Mouse (Mus musculus) kidney, adult 2 months (tissue): ENCODE data around the gene Akr1c12. TPM values are rescaled to one million over a fixed set of nuclear protein-coding genes. Genes with fewer than 3 reads are reported as not detected.
A peak's percentile ranks its signal among the peaks of the same experiment; 100 is the strongest.

Source experiments
- DNase-seq: peaks from one replicate; pipeline ENCODE4 v3.0.0; 2021
- H3K27ac ChIP-seq: fragments of 200-500 bp; 2 replicates; pipeline ENCODE4 v1.5.1; 2012; ENCODE audit warnings: low read depth, low read length, control low read depth, inconsistent platforms; ENCODE audit not compliant: insufficient read depth
- H3K27me3 ChIP-seq: fragments of 200-500 bp; replicated peaks from 2 replicates; pipeline ENCODE4 v1.6.1; 2012; ENCODE audit warnings: mild to moderate bottlenecking, moderate library complexity, low read length, inconsistent platforms; ENCODE audit not compliant: control insufficient read depth, insufficient read depth
- H3K36me3 ChIP-seq: fragments of 200-500 bp; 2 replicates; pipeline ENCODE4 v1.6.1; 2012; ENCODE audit warnings: mild to moderate bottlenecking, moderate library complexity, low read length, inconsistent platforms; ENCODE audit not compliant: control insufficient read depth, insufficient read depth
- H3K4me1 ChIP-seq: fragments of 200-500 bp; 2 replicates; pipeline ENCODE4 v1.6.1; 2011; ENCODE audit warnings: low read length; ENCODE audit not compliant: control insufficient read depth, insufficient read depth
- H3K4me3 ChIP-seq: fragments of 200-500 bp; 2 replicates; pipeline ENCODE4 v1.5.1; 2011; ENCODE audit warnings: mild to moderate bottlenecking, low read depth, low read length, control low read depth; ENCODE audit not compliant: insufficient read depth
- CTCF ChIP-seq: fragments of 200-500 bp; conservative IDR thresholded peaks from 2 replicates; pipeline ENCODE4 v1.5.1; 2011; ENCODE audit warnings: low read depth, mild to moderate bottlenecking, control low read depth, low read length, moderate library complexity, mixed read lengths; ENCODE audit not compliant: insufficient read depth, insufficient read length
- POLR2A ChIP-seq: fragments of 200-500 bp; IDR thresholded peaks from one replicate; pipeline ENCODE4 v1.6.1; 2011; ENCODE audit warnings: low read depth, low read length, control low read depth
- WGBS: fragments of 180-500 bp; shearing (Covaris S2); methylation state at CpG from one replicate; pipeline ENCODE4 v1.1.7; 2018; 5-methylcytosine and 5-hydroxymethylcytosine counted together
- polyA plus RNA-seq: library from polyadenylated mRNA; depleted of rRNA; stranded (reverse); fragments of >200 nt; gene quantifications from 2 replicates; pipeline ENCODE4 v1.2.3, GENCODE M21; 2012; rRNA removed

Akr1c12 gene
- polyA plus RNA-seq, 1 experiment: 4.6 TPM

GRCm38 (mm10) chr13:4244861-4245559, 34.2 kb downstream of the Akr1c12 start:
- Histone ChIP-seq H3K27me3 (no peaks in the 10 kb centered on the region), H3K27ac (no peak overlapping the region), H3K4me3 (no peak overlapping the region; the same call in 1 of the 2 replicates), H3K4me1 (no peaks in the 10 kb centered on the region), H3K36me3 (no peaks in the 10 kb centered on the region)
- DNase-seq: peak; percentile 83
- no peak for TF ChIP-seq CTCF
- no peak for TF ChIP-seq POLR2A
- WGBS: 4% methylated on average over 13 of the region's 13 CpGs

GRCm38 (mm10) chr13:4233536-4234172, 45.6 kb downstream of the Akr1c12 start:
- peak; percentile 94 for DNase-seq
- TF ChIP-seq CTCF (no peak), POLR2A (no peak)

GRCm38 (mm10) chr13:4233135-4233534, 46.1 kb downstream of the Akr1c12 start:
- 40% methylated on average over 1 of the region's 1 CpGs for WGBS
- Histone ChIP-seq H3K4me1 (peaks cover 3% of the 10 kb centered on the region; the same call in 1 of the 2 replicates), H3K4me3 (no peak overlapping the region), H3K27me3 (no peaks in the 10 kb centered on the region), H3K27ac (peak overlapping the region; percentile 90), H3K36me3 (no peaks in the 10 kb centered on the region)
- TF ChIP-seq POLR2A (no peak), CTCF (no peak)
- DNase-seq: no peak

More at GRCm38 (mm10) chr13:4233536-4234172, 45.6 kb downstream of the Akr1c12 start:
- Histone ChIP-seq H3K4me1 (peaks cover 3% of the 10 kb centered on the region; the same call in 1 of the 2 replicates), H3K4me3 (peak overlapping the region; percentile 46), H3K36me3 (no peaks in the 10 kb centered on the region), H3K27ac (peak overlapping the region; percentile 73), H3K27me3 (no peaks in the 10 kb centered on the region)
- 28% methylated on average over 3 of the region's 3 CpGs for WGBS

DNA sequence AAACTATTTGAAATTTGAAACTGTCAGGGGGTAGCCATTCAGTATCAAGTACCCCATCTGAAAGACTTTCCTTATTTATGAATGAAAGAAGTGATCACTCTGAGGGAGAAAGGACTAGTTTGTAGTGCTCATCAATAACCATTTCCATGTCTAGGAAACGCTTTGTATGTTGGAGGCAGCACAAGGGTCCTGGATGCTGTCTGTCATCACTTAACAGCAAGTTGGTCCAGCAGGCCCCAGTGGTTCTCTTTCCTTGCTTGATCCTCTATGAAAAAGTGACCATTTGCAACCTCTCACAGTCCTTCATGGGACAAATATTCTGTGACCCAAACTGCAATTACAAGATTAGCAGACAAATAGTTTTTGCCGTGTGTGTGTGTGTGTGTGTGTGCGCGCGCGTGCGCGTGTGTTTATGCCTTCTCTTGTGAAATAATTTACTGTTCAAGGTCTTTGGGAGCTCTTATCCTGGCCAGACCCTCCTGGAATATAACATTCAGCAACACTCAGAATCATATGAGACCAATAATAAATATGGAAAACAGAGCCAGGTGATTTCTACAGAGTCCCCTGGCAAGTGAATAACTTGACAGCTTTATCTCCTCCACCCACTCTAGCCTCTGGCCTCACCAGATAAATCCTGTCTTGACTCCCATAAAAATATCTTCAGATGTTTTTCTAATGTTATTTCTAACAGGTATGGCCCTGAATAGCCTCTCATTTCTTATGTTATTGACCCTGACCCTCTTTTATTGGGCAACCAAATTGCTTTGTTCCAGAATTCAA, 48.2 kb downstream of the Akr1c12 start:
- H3K27me3 ChIP-seq: no peaks in the 10 kb centered on the region
- TF ChIP-seq CTCF (no peak), POLR2A (no peak)
- DNase-seq: no peak
- H3K27ac ChIP-seq: no peak overlapping the region
- 85% methylated on average over 8 of the region's 8 CpGs for WGBS
- peaks cover 3% of the 10 kb centered on the region; the same call in 1 of the 2 replicates for H3K4me1 ChIP-seq
- H3K4me3 ChIP-seq: no peak overlapping the region
- H3K36me3 ChIP-seq: no peaks in the 10 kb centered on the region

DNA sequence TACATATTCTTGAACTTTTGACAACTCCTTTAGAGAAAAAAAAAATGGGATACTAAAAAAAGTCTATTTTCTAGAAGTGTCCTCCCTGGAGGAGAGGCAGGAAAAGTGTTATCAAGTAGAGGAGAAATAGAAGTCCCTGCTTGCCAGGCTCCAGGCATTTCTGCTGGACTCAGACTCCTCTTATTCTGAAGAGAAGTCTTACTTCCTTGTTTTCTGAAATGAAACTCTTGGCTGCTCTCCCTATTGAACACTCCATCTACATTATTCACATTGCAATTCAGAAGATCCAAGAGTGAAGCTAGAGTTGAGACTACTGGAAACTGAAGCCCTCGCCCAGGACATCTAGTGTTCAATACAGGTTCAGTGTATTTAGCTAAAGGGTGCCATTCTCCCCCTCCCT, 50.8 kb downstream of the Akr1c12 start, which contains the start of gene Akr1c19:
Gene Akr1c19, plus strand, starts transcription at position 260 of the 400 bp plus-strand sequence.
- TF ChIP-seq CTCF: no peak
- no peak for TF ChIP-seq POLR2A
- H3K36me3 ChIP-seq: no peaks in the 10 kb centered on the region
- no peak within 1 kb of the TSS for H3K27ac ChIP-seq
- DNase-seq: peak; percentile 48
- H3K4me1 ChIP-seq: peaks cover 3% of the 10 kb centered on the region; the same call in 1 of the 2 replicates
- 54% methylated on average over 1 of the region's 1 CpGs for WGBS
- no peak within 1 kb of the TSS for H3K4me3 ChIP-seq
- H3K27me3 ChIP-seq: no peaks in the 10 kb centered on the region

Other genes starting within 250 kb of the Akr1c12 start
- 11.4 and 14.1 TPM in 2 replicates for gene Akr1c14, start 230.4 kb downstream of the Akr1c12 start, polyA plus RNA-seq
- gene Akr1c18, start 128.8 kb downstream of the Akr1c12 start, polyA plus RNA-seq: 36.6 and 44.6 TPM in 2 replicates
- 12.8 and 17.2 TPM in 2 replicates for gene Akr1c13, start 88.3 kb downstream of the Akr1c12 start, polyA plus RNA-seq
- 16.5 and 24.1 TPM in 2 replicates for gene Akr1c19, start 50.7 kb downstream of the Akr1c12 start, polyA plus RNA-seq
- 0.08 TPM in 1 of 2 replicates, not detected in the other for gene Akr1c6, start 154.9 kb upstream of the Akr1c12 start, polyA plus RNA-seq
- 1.2 and 2.2 TPM in 2 replicates for gene Akr1c20, start 243.9 kb upstream of the Akr1c12 start, polyA plus RNA-seq